20 mouse cellular contexts compared by ENCODE assay signal in genomic region chr16:22403715-22404114, GRCm38 (mm10). TPM values are rescaled to one million over a fixed set of nuclear protein-coding genes. Genes with fewer than 3 reads are reported as not detected.
DNase-seq lines count a peak whose midpoint lies in the region; TF ChIP-seq lines count a peak whose summit lies in the region.
"Had no signal": no experiment of that assay in that cellular context is flagged by ENCODE, and none has a peak within 500 bp of the region (broad histone marks: within the 10 kb centered on the region; RNA-seq: fewer than 3 reads in every experiment).

No protein-coding gene starts in this region.

- H3K36me3 ChIP-seq in ES-Bruce4 (ENCODE audit: control insufficient read depth, insufficient read depth, low read length, poor library complexity, severe bottlenecking) (peaks cover 69% of the 10 kb centered on the region), ES-E14 (ENCODE audit: control insufficient read depth, insufficient read depth, low read length, poor library complexity, severe bottlenecking) (peaks cover 57% of the 10 kb centered on the region)
- H3K36me3 ChIP-seq in hindbrain, embryonic 10.5 days, result peaks cover 39% of the 10 kb centered on the region
- H3K36me3 ChIP-seq: forebrain, embryonic 12.5 days had no signal

- H3K4me3 ChIP-seq in ES-Bruce4 (ENCODE audit: low read depth, low read length), result no peak overlapping the region
- H3K4me3 ChIP-seq in ES-E14 (ENCODE audit: insufficient read depth in 1 of 2, low read depth in 1 of 2, low read length in 2 of 2, poor library complexity in 1 of 2, severe bottlenecking in 1 of 2), result peak overlapping the region in 1 of 2 experiments; percentile 25; a peak in 1 of 4 replicates
- no peak overlapping the region for H3K4me3 ChIP-seq in hindbrain, embryonic 10.5 days
- H3K4me3 ChIP-seq: embryonic facial prominence, embryonic 13.5 days; embryonic facial prominence, embryonic 15.5 days; erythroblast, embryonic 14.5 days; forebrain, embryonic 10.5 days; forebrain, embryonic 12.5 days had no signal

- H3K9ac ChIP-seq in ES-Bruce4 (ENCODE audit: low read depth, poor library complexity, severe bottlenecking) (no peak overlapping the region), ES-E14 (ENCODE audit: insufficient read depth, low read depth, low read length, poor library complexity, severe bottlenecking) (no peak overlapping the region; the same call in 1 of the 2 replicates)
- H3K9ac ChIP-seq: embryonic facial prominence, embryonic 13.5 days; embryonic facial prominence, embryonic 15.5 days; forebrain, embryonic 12.5 days had no signal

- 97% methylated on average over 4 of the region's 4 CpGs for WGBS in hindbrain, embryonic 10.5 days

- TF ChIP-seq POLR2A in ES-Bruce4 (IDR thresholded peaks at IDR 0.05; ENCODE audit: insufficient read depth, low read length), result no peak

- in situ Hi-C loops in ES-E14 (cut with MboI; ENCODE audit: low sequenced_read_pairs in 2 of 2, unreplicated experiment in 2 of 2), result loop anchor here in 1 of 2 experiments (25.0 kb wide), 1 partner anchor 709 kb away; the partner anchor contains the start of gene Eif4a2

- H3K27ac ChIP-seq in ES-Bruce4 (ENCODE audit: insufficient read depth, low read length), result peak overlapping the region; percentile 94
- peak overlapping the region; percentile 99; the same call in 1 of the 2 replicates for H3K27ac ChIP-seq in ES-E14 (ENCODE audit: insufficient read depth, low read depth, low read length, poor library complexity, severe bottlenecking)
- no peak overlapping the region for H3K27ac ChIP-seq in hindbrain, embryonic 10.5 days
- H3K27ac ChIP-seq: embryonic facial prominence, embryonic 13.5 days; embryonic facial prominence, embryonic 15.5 days; forebrain, embryonic 10.5 days; forebrain, embryonic 12.5 days had no signal

- TF ChIP-seq EP300 in ES-Bruce4 (IDR thresholded peaks at IDR 0.05; ENCODE audit: insufficient read depth, low read depth, low read length), result no peak

- peaks cover 2% of the 10 kb centered on the region for H3K4me1 ChIP-seq in ES-Bruce4 (ENCODE audit: control insufficient read depth, insufficient read depth, low read length)
- H3K4me1 ChIP-seq in ES-E14 (ENCODE audit: control insufficient read depth in 2 of 2, insufficient read depth in 2 of 2, low read length in 2 of 2, poor library complexity in 1 of 2), result peaks cover 19 to 22% of the 10 kb centered on the region in 2 experiments
- no peaks in the 10 kb centered on the region for H3K4me1 ChIP-seq in hindbrain, embryonic 10.5 days (replicated peaks)
- H3K4me1 ChIP-seq: forebrain, embryonic 12.5 days had no signal

- H3K27me3 ChIP-seq in ES-Bruce4 (ENCODE audit: control insufficient read depth, insufficient read depth, low read length, poor library complexity, severe bottlenecking), result no peaks in the 10 kb centered on the region
- H3K27me3 ChIP-seq in hindbrain, embryonic 10.5 days (ENCODE audit: insufficient read depth, poor library complexity, severe bottlenecking), result no peaks in the 10 kb centered on the region
- H3K27me3 ChIP-seq: embryonic facial prominence, embryonic 13.5 days; embryonic facial prominence, embryonic 15.5 days; forebrain, embryonic 12.5 days had no signal

- H3K9me3 ChIP-seq in ES-Bruce4 (replicated peaks; ENCODE audit: control insufficient read depth, insufficient read depth, low read length, poor library complexity, severe bottlenecking), result peaks cover 71% of the 10 kb centered on the region
- H3K9me3 ChIP-seq in ES-E14 (ENCODE audit: control insufficient read depth, insufficient read depth, low read depth, low read length), result no peaks in the 10 kb centered on the region
- no peaks in the 10 kb centered on the region for H3K9me3 ChIP-seq in hindbrain, embryonic 10.5 days
- H3K9me3 ChIP-seq: embryonic facial prominence, embryonic 13.5 days; embryonic facial prominence, embryonic 15.5 days; forebrain, embryonic 10.5 days; forebrain, embryonic 12.5 days had no signal

- TF ChIP-seq CTCF in ES-Bruce4 (IDR thresholded peaks at IDR 0.05; ENCODE audit: low read depth, low read length), result no peak

- DNase-seq in ES-E14 (ENCODE audit: low read depth, low spot score) (no peak), ZHBTc4 (ENCODE audit: low read depth, low spot score) (peak; percentile 68)
- DNase-seq in thymus, postnatal 10 days (ENCODE audit: low spot score in 2 of 2), result no peak
- DNase-seq in hindbrain, embryonic 10.5 days (ENCODE audit: low spot score), result no peak
- DNase-seq in cerebellum, adult 18-20 months, result no peak
- DNase-seq: adrenal gland, adult 2 months; adrenal gland, postnatal 10 days; adrenal gland, postnatal 25 days; cerebellum, adult 11-12 months; cerebellum, adult 8-10 months; cerebellum, adult 9-11 months; cerebellum, postnatal 14 days; cerebellum, postnatal 36 days; embryo, embryonic 11 days had no signal

TF ChIP-seq in ES-E14, 5 proteins besides CTCF, POLR2A, EP300 and RAD21:
- TF ChIP-seq MAFK (IDR thresholded peaks at IDR 0.05; ENCODE audit: insufficient read depth, low read depth, low read length) (no peak), ZC3H11A (IDR thresholded peaks at IDR 0.05; ENCODE audit: borderline replicate concordance, low read depth, low read length) (no peak)

RNA-seq across cellular contexts. Expression of gene Etv5, which starts 35.8 kb away (rescaled TPM):
- polyA plus RNA-seq in ES-Bruce4 (2011; ENCODE audit: insufficient read depth, insufficient read length, low read depth, missing spikeins), result 130 and 133 TPM in 2 replicates
- 136 and 147 TPM in 2 replicates for total RNA-seq in ES-E14 (2012; rRNA removed)
- polyA plus RNA-seq in hindbrain, embryonic 10.5 days (2016; fragmentation: Nextera tagmentation; extraction: Ambion mirVana), result 18.9 and 28.5 TPM in 2 replicates
